Mouse (Mus musculus) liver, embryonic 11.5 days (tissue): Measurements from ENCODE around the gene Lmln. TPM values are rescaled to one million over a fixed set of nuclear protein-coding genes. Genes with fewer than 3 reads are reported as not detected.

Experiments used
- ATAC-seq: fragments of 200-750 bp; cut with Nextera tagmentation; replicated peaks from 2 replicates; pipeline ENCODE4 v1.8.0; 2017; ENCODE audit warnings: moderate number of reproducible peaks, mild to moderate bottlenecking, moderate TSS enrichment, moderate library complexity; ENCODE audit not compliant: low FRiP score
- DNase-seq: peaks from one replicate; pipeline ENCODE4 v3.0.0-alpha.2; 2017; ENCODE audit warnings: low spot score
- H3K27ac ChIP-seq: fragments of 300-500 bp; sonication (generic); 2 replicates; pipeline ENCODE4 v1.5.1; 2014; ENCODE audit warnings: mild to moderate bottlenecking, low read depth, low read length, control low read depth
- H3K27me3 ChIP-seq: fragments of 300-500 bp; sonication (generic); replicated peaks from 2 replicates; pipeline ENCODE4 v1.6.1; 2014; ENCODE audit warnings: low read length, mixed read lengths; ENCODE audit not compliant: control insufficient read depth, insufficient read depth
- H3K36me3 ChIP-seq: fragments of 300-500 bp; sonication (generic); 2 replicates; pipeline ENCODE4 v1.6.1; 2014; ENCODE audit warnings: mild to moderate bottlenecking, low read length, moderate library complexity, mixed read lengths; ENCODE audit not compliant: control insufficient read depth, insufficient read depth
- H3K4me1 ChIP-seq: fragments of 300-500 bp; sonication (generic); replicated peaks from 2 replicates; pipeline ENCODE4 v1.6.1; 2014; ENCODE audit warnings: low read length, mixed read lengths; ENCODE audit not compliant: control insufficient read depth, insufficient read depth
- H3K4me2 ChIP-seq: fragments of 300-500 bp; sonication (generic); 2 replicates; pipeline ENCODE4 v1.6.1; 2014; ENCODE audit warnings: mild to moderate bottlenecking, control low read depth, moderate library complexity
- H3K4me3 ChIP-seq: fragments of 300-500 bp; sonication (generic); 2 replicates; pipeline ENCODE4 v1.5.1; 2014; ENCODE audit warnings: low read depth, low read length, control low read depth
- H3K9ac ChIP-seq: fragments of 300-500 bp; sonication (generic); 2 replicates; pipeline ENCODE4 v1.6.1; 2014; ENCODE audit warnings: low read depth, low read length, control low read depth
- H3K9me3 ChIP-seq: fragments of 300-500 bp; sonication (generic); 2 replicates; pipeline ENCODE4 v1.6.1; 2016; ENCODE audit warnings: low read length, inconsistent platforms, mixed read lengths; ENCODE audit not compliant: control insufficient read depth
- WGBS: fragments of 180-500 bp; shearing (Covaris S2); extraction: QIAGEN DNeasy Blood & Tissue Kit; methylation state at CpG from one replicate; pipeline ENCODE4 v1.1.7; 2014; 5-methylcytosine and 5-hydroxymethylcytosine counted together
- polyA plus RNA-seq: library from polyadenylated mRNA; unstranded; fragments of >200 nt; fragmentation: Nextera tagmentation; extraction: Ambion mirVana; gene quantifications from 2 replicates; pipeline ENCODE4 v1.2.1, GENCODE M21; 2014

Lmln gene
- 1.5 and 2.8 TPM in 2 replicates for polyA plus RNA-seq

DNA sequence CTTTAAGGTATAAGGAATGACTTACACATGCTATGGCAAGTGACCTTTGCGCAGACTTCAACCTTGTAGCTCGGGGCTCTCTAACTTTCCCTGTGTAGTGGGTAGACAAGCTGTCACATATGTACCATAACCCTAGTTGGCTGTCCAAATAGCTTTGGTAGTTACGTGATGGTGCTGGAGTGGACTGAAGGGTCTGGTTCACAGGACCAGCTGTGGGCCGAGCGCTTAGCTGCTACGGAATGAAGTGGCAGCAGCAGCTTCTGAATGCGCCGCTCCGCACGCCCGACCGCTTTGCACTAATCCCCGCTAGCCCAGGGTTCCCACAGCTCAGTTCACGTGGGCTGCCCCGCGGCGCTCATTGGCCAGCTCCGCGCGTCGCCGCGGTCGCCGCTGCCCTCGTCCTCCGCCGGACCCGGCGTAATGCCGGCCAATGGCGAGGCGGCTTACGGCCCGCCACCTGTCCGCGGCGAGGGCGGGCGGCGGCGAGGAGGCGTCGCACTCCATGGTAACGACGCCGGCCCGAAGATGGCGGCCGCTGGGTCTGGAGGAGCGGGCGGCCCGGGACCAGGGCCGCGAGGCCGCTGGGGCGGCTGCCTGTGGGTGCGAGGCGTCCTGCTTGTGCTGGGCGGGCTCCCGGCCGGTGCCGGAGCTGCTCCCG is at the start of gene Lmln:
Gene Lmln (plus strand): TSS at position 498 of the 658 bp plus-strand sequence.
- Histone ChIP-seq H3K9ac (peak within 1 kb of the TSS; percentile 78), H3K4me1 (peaks cover 24% of the 10 kb centered on the region), H3K4me2 (peak within 1 kb of the TSS; percentile 98), H3K4me3 (peak within 1 kb of the TSS; percentile 81), H3K27ac (peak within 1 kb of the TSS; percentile 81), H3K27me3 (no peaks in the 10 kb centered on the region), H3K36me3 (peaks cover 21% of the 10 kb centered on the region), H3K9me3 (no peaks in the 10 kb centered on the region)
- ATAC-seq = peak; percentile 96
- peak; percentile 92 for DNase-seq
- under 1% methylated on average over 61 of the region's 64 CpGs for whole genome bisulfite sequencing

DNA sequence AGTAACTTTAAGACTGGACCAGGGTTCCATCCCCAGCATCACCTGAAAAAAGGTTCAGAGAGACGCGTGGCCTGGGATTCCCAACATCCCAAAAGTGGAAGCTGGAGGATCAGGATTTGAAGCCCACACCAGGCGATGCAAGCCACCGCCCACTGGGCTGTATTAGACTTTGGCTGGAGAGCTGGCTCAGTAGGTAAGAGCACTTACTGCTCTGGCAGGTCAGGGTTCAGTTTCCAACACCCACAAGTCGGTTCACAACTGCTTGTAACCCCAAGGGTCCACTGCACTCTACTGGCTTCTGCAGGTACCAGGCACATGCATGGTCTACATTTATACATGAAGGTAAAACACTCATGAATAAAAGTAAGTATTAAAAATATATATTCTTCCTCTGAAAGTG is 48.5 kb upstream of the Lmln start:
- no peak overlapping the region for H3K27ac ChIP-seq
- peaks cover 18% of the 10 kb centered on the region for H3K36me3 ChIP-seq
- H3K4me2 ChIP-seq = no peak overlapping the region
- H3K9ac ChIP-seq = no peak overlapping the region
- WGBS = 93% methylated on average over 5 of the region's 5 CpGs
- no peak for DNase-seq
- no peak overlapping the region for H3K4me3 ChIP-seq
- ATAC-seq = no peak
- H3K4me1 ChIP-seq = no peaks in the 10 kb centered on the region
- H3K27me3 ChIP-seq = no peaks in the 10 kb centered on the region
- no peaks in the 10 kb centered on the region for H3K9me3 ChIP-seq

DNA sequence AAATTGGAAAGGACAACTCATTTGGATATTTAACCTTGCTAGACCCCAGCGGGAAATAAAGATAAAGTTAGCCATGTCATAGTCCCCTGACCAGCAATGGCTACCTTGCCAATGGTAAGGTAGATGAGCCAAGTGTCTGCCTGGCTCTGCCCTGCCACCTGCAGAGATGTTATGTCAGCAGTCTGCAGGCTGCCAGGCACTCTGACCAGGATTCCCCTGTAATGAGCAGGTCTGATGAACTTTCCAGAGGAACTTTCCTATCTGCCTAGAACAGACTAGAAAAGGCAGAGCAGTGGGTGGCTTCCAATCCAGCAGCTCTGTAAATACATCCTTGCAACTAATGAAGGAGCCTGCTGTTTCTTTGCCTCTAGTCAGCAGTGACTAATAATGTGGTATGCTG is 47.4 kb upstream of the Lmln start:
- H3K36me3 ChIP-seq = peaks cover 15% of the 10 kb centered on the region; the same call in 1 of the 2 replicates

DNA sequence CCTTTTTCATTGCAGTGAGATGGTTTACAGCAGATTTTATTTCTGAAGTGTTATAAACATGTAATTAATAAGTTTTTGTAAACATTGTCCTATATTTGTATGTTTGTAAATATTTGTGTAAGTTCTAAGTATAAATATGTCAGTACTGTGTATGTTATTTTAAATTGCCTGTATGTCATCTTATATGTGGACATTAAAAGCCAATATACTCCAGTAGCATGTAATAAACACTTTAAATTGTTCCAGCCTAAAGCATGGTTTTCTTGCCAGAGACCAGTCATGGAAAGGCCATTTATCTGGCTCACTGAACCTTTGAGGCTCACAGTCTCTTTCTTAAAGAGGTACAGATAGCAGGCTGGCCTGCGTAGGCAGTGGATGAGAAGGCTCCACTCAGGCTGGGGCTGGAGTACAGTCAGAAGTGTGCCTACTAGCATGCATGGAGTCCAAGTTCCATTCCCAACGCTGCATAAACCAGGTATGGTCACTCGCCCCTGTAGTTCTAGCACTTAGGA is 46.9 kb upstream of the Lmln start:
- Histone ChIP-seq H3K9me3 (no peaks in the 10 kb centered on the region), H3K4me1 (no peaks in the 10 kb centered on the region), H3K27me3 (no peaks in the 10 kb centered on the region), H3K36me3 (peaks cover 9% of the 10 kb centered on the region; the same call in 1 of the 2 replicates), H3K27ac (no peak overlapping the region), H3K4me2 (no peak overlapping the region), H3K9ac (no peak overlapping the region), H3K4me3 (no peak overlapping the region)
- ATAC-seq (no peak), DNase-seq (no peak)
- 91% methylated on average over 3 of the region's 3 CpGs for WGBS

More for the DNA sequence above, 47.4 kb upstream of the Lmln start:
- Histone ChIP-seq H3K9ac (no peak overlapping the region), H3K9me3 (no peaks in the 10 kb centered on the region), H3K4me3 (no peak overlapping the region), H3K4me2 (no peak overlapping the region), H3K4me1 (no peaks in the 10 kb centered on the region), H3K27me3 (no peaks in the 10 kb centered on the region), H3K27ac (no peak overlapping the region)
- WGBS = 81% methylated on average over 1 of the region's 1 CpGs
- DNase-seq (no peak), ATAC-seq (no peak)

DNA sequence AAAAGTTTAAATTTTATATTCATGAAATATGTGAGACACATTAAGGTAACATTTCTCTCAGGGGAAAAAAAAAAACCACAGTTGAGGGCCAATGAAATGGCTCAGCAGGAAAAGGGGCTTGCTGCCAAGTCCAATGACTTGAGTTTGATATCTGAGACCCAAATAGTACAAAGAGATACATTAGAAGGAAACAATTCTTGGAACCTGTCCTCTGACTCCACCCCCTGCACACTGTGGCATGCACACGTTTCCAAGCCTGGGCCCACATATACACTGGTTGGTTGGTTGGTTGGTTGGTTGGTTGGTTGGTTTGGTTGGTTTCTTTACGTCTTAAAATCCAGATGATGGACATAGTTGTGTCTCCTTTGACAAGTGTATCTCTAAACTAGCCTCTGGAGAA is 46.3 kb upstream of the Lmln start:
- Histone ChIP-seq H3K4me3 (no peak overlapping the region), H3K9me3 (no peaks in the 10 kb centered on the region), H3K4me1 (no peaks in the 10 kb centered on the region), H3K36me3 (peaks cover 7% of the 10 kb centered on the region; the same call in 1 of the 2 replicates), H3K27ac (no peak overlapping the region), H3K9ac (no peak overlapping the region), H3K4me2 (no peak overlapping the region), H3K27me3 (no peaks in the 10 kb centered on the region)
- 80% methylated on average over 2 of the region's 2 CpGs for WGBS
- DNase-seq (no peak), ATAC-seq (no peak)

DNA sequence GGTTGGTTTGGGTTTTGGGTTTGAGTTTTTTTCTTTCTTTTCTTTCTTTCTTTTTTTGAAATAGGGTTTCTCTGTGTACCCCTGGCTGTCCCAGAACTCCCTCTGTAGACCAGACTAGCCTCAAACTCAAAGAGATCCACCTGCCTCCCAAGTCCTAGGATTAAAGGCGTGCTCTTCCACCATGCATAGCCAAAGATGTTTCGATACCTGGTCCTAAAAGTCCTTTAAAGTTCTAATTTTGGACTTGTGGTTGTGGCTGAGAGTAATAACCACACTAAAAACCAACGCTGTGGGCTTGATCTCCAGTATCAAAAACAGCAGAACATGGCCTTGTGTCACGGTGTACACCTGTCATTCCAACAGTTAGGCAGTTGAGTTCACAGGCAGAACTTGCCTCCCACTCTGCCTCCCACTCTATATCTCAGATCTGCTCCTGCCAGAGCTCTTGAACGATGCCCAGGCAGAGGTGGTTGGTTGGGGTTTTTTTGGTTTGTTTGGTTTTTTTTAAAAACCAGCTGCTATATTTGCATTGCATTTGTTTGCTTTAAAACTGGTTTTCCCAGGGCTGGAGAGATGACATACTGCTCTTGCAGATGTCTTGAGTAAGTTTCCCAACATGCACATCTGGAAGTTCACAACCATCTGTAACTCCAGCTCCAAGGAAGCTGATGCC is 44.5 kb upstream of the Lmln start:
- H3K27ac ChIP-seq = no peak overlapping the region
- no peak for ATAC-seq
- DNase-seq = no peak

DNA sequence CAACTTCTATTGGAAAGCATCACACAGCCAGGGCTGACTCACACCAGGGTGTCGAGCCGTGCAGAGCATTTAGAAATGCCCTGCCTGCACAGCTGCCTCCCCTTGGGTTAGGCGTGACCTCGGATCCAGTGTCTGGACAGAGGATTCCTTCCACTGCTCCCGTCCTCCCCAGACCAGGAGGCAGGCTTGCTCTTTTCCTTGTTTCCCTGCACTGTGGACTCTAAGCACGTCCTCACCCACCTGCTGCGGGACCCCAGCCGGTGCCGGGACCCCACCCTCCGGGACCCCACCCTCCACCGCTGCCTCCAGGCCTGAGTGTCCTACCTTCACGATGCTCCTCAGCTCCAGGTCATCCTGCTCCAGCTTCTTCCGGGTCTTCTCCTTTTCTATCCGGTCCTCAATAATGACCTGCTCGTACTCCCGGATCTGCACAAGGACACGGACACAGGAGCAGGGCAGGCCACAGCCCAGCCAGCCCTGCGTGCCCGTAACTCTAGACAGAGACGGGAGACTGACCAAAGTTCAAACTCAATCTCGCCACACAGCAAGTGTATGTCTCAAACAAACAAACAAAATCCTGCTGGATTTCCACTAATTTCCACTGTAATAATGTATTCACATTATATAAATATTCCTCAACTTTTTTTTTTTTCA is 43.1 kb upstream of the Lmln start:
- Histone ChIP-seq H3K36me3 (no peaks in the 10 kb centered on the region), H3K4me1 (no peaks in the 10 kb centered on the region), H3K4me2 (no peak overlapping the region), H3K4me3 (no peak overlapping the region), H3K9me3 (no peaks in the 10 kb centered on the region), H3K27ac (no peak overlapping the region), H3K27me3 (no peaks in the 10 kb centered on the region), H3K9ac (no peak overlapping the region)
- ATAC-seq = no peak
- no peak for DNase-seq
- 79% methylated on average over 21 of the region's 21 CpGs for whole genome bisulfite sequencing

More for the DNA sequence above, 44.5 kb upstream of the Lmln start:
- H3K9ac ChIP-seq = no peak overlapping the region
- H3K4me2 ChIP-seq = no peak overlapping the region
- no peaks in the 10 kb centered on the region for H3K27me3 ChIP-seq
- H3K36me3 ChIP-seq = peaks cover 7% of the 10 kb centered on the region; the same call in 1 of the 2 replicates
- no peaks in the 10 kb centered on the region for H3K9me3 ChIP-seq
- WGBS = 73% methylated on average over 5 of the region's 5 CpGs
- H3K4me3 ChIP-seq = no peak overlapping the region
- no peaks in the 10 kb centered on the region for H3K4me1 ChIP-seq

DNA sequence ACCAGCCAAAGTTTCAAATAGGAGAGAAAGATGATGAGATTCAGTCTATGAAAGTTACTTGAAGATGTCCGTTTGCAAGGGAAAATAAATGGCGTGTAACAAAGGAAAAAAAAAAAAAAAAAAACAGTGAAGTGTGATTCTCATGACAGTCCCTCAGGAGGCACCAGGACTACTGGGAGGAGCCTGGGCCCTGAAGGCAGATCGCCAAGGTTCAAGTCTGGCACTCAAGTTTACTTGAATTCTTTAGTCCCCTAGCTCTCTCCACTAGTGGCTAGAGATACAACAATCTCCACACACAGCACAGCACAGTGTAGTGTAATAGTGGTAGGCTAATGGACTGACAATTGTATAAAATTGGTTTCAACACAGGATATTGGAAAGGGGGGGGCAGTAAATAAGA is 40.9 kb upstream of the Lmln start:
- Histone ChIP-seq H3K36me3 (no peaks in the 10 kb centered on the region), H3K9ac (no peak overlapping the region), H3K27ac (no peak overlapping the region), H3K4me1 (no peaks in the 10 kb centered on the region), H3K4me2 (no peak overlapping the region), H3K27me3 (no peaks in the 10 kb centered on the region), H3K9me3 (no peaks in the 10 kb centered on the region), H3K4me3 (no peak overlapping the region)
- DNase-seq (no peak), ATAC-seq (no peak)
- WGBS = 62% methylated on average over 3 of the region's 3 CpGs
